Mouse (Mus musculus) lung, postnatal 0 days (tissue): ENCODE results near the gene Hcfc2. TPM values are rescaled to one million over a fixed set of nuclear protein-coding genes. Genes with fewer than 3 reads are reported as not detected.

Experiments used
- ATAC-seq: fragments of 200-750 bp; cut with Nextera tagmentation; 2 replicates; pipeline ENCODE4 v1.8.0; 2017; ENCODE audit warnings: moderate library complexity
- DNase-seq: peaks from one replicate; pipeline ENCODE4 v3.0.0-alpha.2; 2016; ENCODE audit warnings: low spot score
- H3K27ac ChIP-seq: fragments of 300-500 bp; sonication (generic); 2 replicates; pipeline ENCODE4 v1.5.1; 2014; ENCODE audit warnings: antibody characterized with exemption, mild to moderate bottlenecking, low read length, mixed read lengths
- H3K27me3 ChIP-seq: fragments of 300-500 bp; sonication (generic); replicated peaks from 2 replicates; pipeline ENCODE4 v1.6.1; 2014; ENCODE audit warnings: low read length, mixed read lengths; ENCODE audit not compliant: insufficient read depth
- H3K36me3 ChIP-seq: fragments of 300-500 bp; sonication (generic); 2 replicates; pipeline ENCODE4 v1.6.1; 2014; ENCODE audit warnings: low read length, mixed read lengths; ENCODE audit not compliant: insufficient read depth
- H3K4me1 ChIP-seq: fragments of 300-500 bp; sonication (generic); 2 replicates; pipeline ENCODE4 v1.6.1; 2014; ENCODE audit warnings: antibody characterized with exemption, low read depth, low read length, mixed read lengths; ENCODE audit not compliant: insufficient read depth
- H3K4me2 ChIP-seq: fragments of 300-500 bp; sonication (generic); replicated peaks from 2 replicates; pipeline ENCODE4 v1.6.1; 2014; ENCODE audit warnings: low read depth, mild to moderate bottlenecking, low read length, moderate library complexity, mixed read lengths
- H3K4me3 ChIP-seq: fragments of 300-500 bp; sonication (generic); 2 replicates; pipeline ENCODE4 v1.5.1; 2014; ENCODE audit warnings: low read depth, low read length
- H3K9ac ChIP-seq: fragments of 300-500 bp; sonication (generic); replicated peaks from 2 replicates; pipeline ENCODE4 v1.6.1; 2014; ENCODE audit warnings: low read depth, mild to moderate bottlenecking
- H3K9me3 ChIP-seq: fragments of 300-500 bp; sonication (generic); 2 replicates; pipeline ENCODE4 v1.6.1; 2016; ENCODE audit warnings: low read length, mixed read lengths
- CTCF ChIP-seq: IDR thresholded peaks from 2 replicates; pipeline ENCODE4 v1.5.1; 2016; ENCODE audit warnings: antibody characterized with exemption, mild to moderate bottlenecking
- EP300 ChIP-seq: IDR thresholded peaks from 2 replicates; pipeline ENCODE4 v1.6.1; 2016; ENCODE audit warnings: antibody characterized with exemption, mild to moderate bottlenecking, control low read depth
- WGBS: fragments of 180-500 bp; shearing (Covaris S2); extraction: QIAGEN DNeasy Blood & Tissue Kit; methylation state at CpG from one replicate; pipeline ENCODE4 v1.1.7; 2014; 5-methylcytosine and 5-hydroxymethylcytosine counted together
- polyA plus RNA-seq: library from polyadenylated mRNA; unstranded; fragments of >200 nt; fragmentation: Nextera tagmentation; extraction: Ambion mirVana; gene quantifications from 2 replicates; pipeline ENCODE4 v1.2.1, GENCODE M21; 2015

Hcfc2 gene
- polyA plus RNA-seq, 1 experiment from 2014 or later = 20.9 TPM

DNA sequence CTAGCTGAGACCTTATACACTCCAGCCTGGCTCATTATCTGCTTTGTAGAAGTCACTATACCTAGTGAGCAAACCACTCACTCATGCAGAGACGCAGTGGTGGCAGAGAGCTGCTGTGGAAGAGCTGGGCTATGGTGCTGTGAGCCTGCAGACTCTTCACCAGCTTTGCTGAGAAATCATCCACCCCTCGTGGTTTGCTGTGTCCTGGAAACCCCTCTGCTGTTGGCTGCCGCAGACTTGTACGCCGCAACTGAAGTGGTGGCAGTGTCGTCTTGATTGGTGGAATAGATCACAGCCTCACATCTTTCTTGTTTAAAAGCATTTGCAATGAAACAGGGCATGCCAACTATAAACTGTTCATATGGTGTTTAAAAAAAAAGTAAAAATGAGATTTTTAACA, 48.3 kb downstream of the Hcfc2 start:
- Histone ChIP-seq H3K27ac (no peak overlapping the region), H3K27me3 (no peaks in the 10 kb centered on the region), H3K4me1 (no peaks in the 10 kb centered on the region), H3K4me2 (no peak overlapping the region), H3K9me3 (no peaks in the 10 kb centered on the region), H3K9ac (no peak overlapping the region), H3K36me3 (peaks cover 11% of the 10 kb centered on the region; the same call in 1 of the 2 replicates), H3K4me3 (no peak overlapping the region)
- ATAC-seq (no peak), DNase-seq (no peak)
- WGBS = 88% methylated on average over 6 of the region's 6 CpGs
- TF ChIP-seq EP300 = no peak
- TF ChIP-seq CTCF = no peak

GRCm38 (mm10) chr10:82745301-82745700, 49.3 kb downstream of the Hcfc2 start:
- peaks cover 15% of the 10 kb centered on the region; the same call in 1 of the 2 replicates for H3K36me3 ChIP-seq
- no peak for ATAC-seq
- H3K4me1 ChIP-seq = no peaks in the 10 kb centered on the region
- H3K27me3 ChIP-seq = no peaks in the 10 kb centered on the region
- H3K9ac ChIP-seq = no peak overlapping the region
- H3K9me3 ChIP-seq = no peaks in the 10 kb centered on the region
- H3K4me3 ChIP-seq = no peak overlapping the region
- no peak for TF ChIP-seq CTCF
- TF ChIP-seq EP300 = no peak
- 91% methylated on average over 5 of the region's 5 CpGs for WGBS
- DNase-seq = no peak
- no peak overlapping the region for H3K27ac ChIP-seq
- no peak overlapping the region for H3K4me2 ChIP-seq

- WGBS = 86% methylated on average over 15 of the region's 15 CpGs
- no peak overlapping the region for H3K27ac ChIP-seq
- H3K27me3 ChIP-seq = no peaks in the 10 kb centered on the region
- H3K4me3 ChIP-seq = no peak overlapping the region
- no peak for DNase-seq
- TF ChIP-seq CTCF (no peak), EP300 (no peak)
- H3K4me1 ChIP-seq = no peaks in the 10 kb centered on the region
- no peak for ATAC-seq
- no peak overlapping the region for H3K9ac ChIP-seq
- H3K4me2 ChIP-seq = no peak overlapping the region
- H3K36me3 ChIP-seq = peaks cover 33% of the 10 kb centered on the region; the same call in 1 of the 2 replicates
- no peaks in the 10 kb centered on the region for H3K9me3 ChIP-seq
Measured at GRCm38 (mm10) chr10:82746988-82747850, 51.3 kb downstream of the Hcfc2 start.

GRCm38 (mm10) chr10:82750778-82751177, 54.8 kb downstream of the Hcfc2 start:
- Histone ChIP-seq H3K4me1 (no peaks in the 10 kb centered on the region), H3K36me3 (peaks cover 43% of the 10 kb centered on the region; the same call in 1 of the 2 replicates), H3K4me2 (no peak overlapping the region), H3K27me3 (no peaks in the 10 kb centered on the region), H3K27ac (no peak overlapping the region), H3K9me3 (no peaks in the 10 kb centered on the region), H3K9ac (no peak overlapping the region), H3K4me3 (no peak overlapping the region)
- ATAC-seq (no peak), DNase-seq (no peak)
- 92% methylated on average over 6 of the region's 6 CpGs for WGBS
- TF ChIP-seq EP300 (no peak), CTCF (no peak)

- H3K27ac ChIP-seq = no peak overlapping the region
- ATAC-seq (no peak), DNase-seq (no peak)
- no peak overlapping the region for H3K4me2 ChIP-seq
- H3K9ac ChIP-seq = no peak overlapping the region
- WGBS = 74% methylated on average over 3 of the region's 3 CpGs
- no peaks in the 10 kb centered on the region for H3K4me1 ChIP-seq
- no peak overlapping the region for H3K4me3 ChIP-seq
- no peaks in the 10 kb centered on the region for H3K9me3 ChIP-seq
- H3K36me3 ChIP-seq = peaks cover 36% of the 10 kb centered on the region; the same call in 1 of the 2 replicates
- no peaks in the 10 kb centered on the region for H3K27me3 ChIP-seq
- TF ChIP-seq EP300 (no peak), CTCF (no peak)
Measured at GRCm38 (mm10) chr10:82752921-82753320, 57.0 kb downstream of the Hcfc2 start.

DNA sequence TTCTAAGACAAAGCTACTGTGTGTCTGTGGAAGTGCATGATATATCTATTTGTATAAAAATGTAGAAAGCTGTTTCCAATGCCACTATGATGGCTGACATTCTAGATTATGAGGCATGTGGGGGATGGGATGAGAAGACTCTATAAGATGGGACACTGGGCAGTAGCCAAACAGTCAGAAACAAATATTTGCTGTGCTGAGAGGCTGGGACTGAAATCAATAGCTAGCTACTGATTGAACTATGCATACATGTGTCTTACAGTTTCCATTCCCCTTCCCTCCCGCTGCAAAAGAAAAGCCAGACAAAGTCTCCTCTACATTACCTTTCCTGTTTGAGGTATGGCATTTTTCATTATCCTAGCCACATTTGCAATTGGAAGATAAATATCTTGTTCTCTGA, 58.7 kb downstream of the Hcfc2 start:
- WGBS = 97% methylated on average over 1 of the region's 1 CpGs

More for the DNA sequence above, 58.7 kb downstream of the Hcfc2 start:
- DNase-seq = no peak
- TF ChIP-seq CTCF = no peak
- TF ChIP-seq EP300 = no peak
- no peak overlapping the region for H3K27ac ChIP-seq
- H3K4me3 ChIP-seq = no peak overlapping the region
- no peak for ATAC-seq
- no peak overlapping the region for H3K9ac ChIP-seq
- H3K4me2 ChIP-seq = no peak overlapping the region
- H3K36me3 ChIP-seq = peaks cover 29% of the 10 kb centered on the region; the same call in 1 of the 2 replicates
- H3K4me1 ChIP-seq = no peaks in the 10 kb centered on the region
- H3K9me3 ChIP-seq = no peaks in the 10 kb centered on the region
- H3K27me3 ChIP-seq = no peaks in the 10 kb centered on the region
